ENCODE assay signal across 19 mouse cellular contexts in the genomic region with DNA sequence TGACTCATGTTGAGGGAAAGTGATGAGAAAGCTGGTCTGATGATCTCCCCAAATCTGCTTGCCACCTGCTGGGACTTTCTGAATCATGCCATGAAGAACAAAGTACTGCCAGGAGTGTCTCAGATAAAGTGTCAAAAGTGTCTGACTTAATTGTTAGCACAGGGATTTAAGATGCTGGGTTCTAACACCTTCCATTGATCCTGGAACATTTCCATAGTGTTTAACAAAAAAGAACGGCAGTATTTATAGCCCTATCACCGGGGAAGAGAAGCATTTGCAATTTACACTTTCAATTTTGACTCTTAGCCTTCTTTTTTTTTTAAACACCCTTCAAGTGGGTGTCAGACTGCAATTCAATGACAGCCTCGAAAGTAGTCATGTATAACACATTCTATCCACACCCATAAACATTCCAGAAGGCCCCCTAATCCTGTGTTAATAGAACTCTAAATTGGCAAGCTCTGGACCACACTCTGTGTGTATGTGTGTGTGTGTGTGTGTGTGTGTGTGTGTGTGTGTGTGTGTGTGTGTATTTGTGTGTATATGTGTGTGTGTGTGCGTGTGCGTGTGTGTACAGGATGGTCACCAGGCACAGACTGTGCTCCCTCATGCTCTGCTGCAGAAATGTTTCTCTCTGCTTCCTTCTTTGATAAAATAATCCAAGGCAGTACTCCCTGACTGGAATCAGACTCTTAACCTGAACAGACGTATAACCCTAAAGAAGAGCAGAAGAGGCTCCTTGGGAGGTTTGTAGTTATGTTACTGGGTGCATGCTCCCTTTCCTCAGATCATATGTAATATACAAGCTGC.
DNase-seq lines count a peak whose midpoint lies in the region; ATAC-seq and TF ChIP-seq lines count a peak whose summit lies in the region.
"Had no signal": no experiment of that assay in that cellular context is flagged by ENCODE, and none has a peak within 500 bp of the region (broad histone marks: within the 10 kb centered on the region; RNA-seq: fewer than 3 reads in every experiment).

No protein-coding gene starts in this region.

- ATAC-seq in forebrain, embryonic 15.5 days (replicated peaks), result peak; percentile 87
- 0 out of 2 replicates have a peak, but pooled peaks have one; percentile 53 for ATAC-seq in heart, embryonic 15.5 days (replicated peaks; ENCODE audit: insufficient number of reproducible peaks, insufficient read depth, low FRiP score, low read depth)
- peak; percentile 80 for ATAC-seq in forebrain, embryonic 16.5 days
- ATAC-seq: hindbrain, postnatal 0 days had no signal

- no peaks in the 10 kb centered on the region for H3K27me3 ChIP-seq in forebrain, embryonic 15.5 days
- no peaks in the 10 kb centered on the region for H3K27me3 ChIP-seq in forebrain, embryonic 10.5 days (ENCODE audit: poor library complexity, severe bottlenecking)
- H3K27me3 ChIP-seq in heart, embryonic 15.5 days, result no peaks in the 10 kb centered on the region
- no peaks in the 10 kb centered on the region for H3K27me3 ChIP-seq in forebrain, embryonic 16.5 days (replicated peaks; ENCODE audit: control insufficient read depth, insufficient read depth, low read length)

- H3K9me3 ChIP-seq in forebrain, embryonic 15.5 days, result no peaks in the 10 kb centered on the region
- no peaks in the 10 kb centered on the region for H3K9me3 ChIP-seq in forebrain, embryonic 10.5 days
- no peaks in the 10 kb centered on the region for H3K9me3 ChIP-seq in heart, embryonic 15.5 days (replicated peaks)
- H3K9me3 ChIP-seq in forebrain, embryonic 16.5 days (ENCODE audit: control insufficient read depth, low read length), result no peaks in the 10 kb centered on the region
- H3K9me3 ChIP-seq: embryonic facial prominence, embryonic 10.5 days; hindbrain, embryonic 13.5 days had no signal

- no peak for DNase-seq in forebrain, embryonic 10.5 days (ENCODE audit: extremely low spot score, low spot score)
- no peak for DNase-seq in heart, postnatal 10 days
- peak; percentile 21 for DNase-seq in brain, adult 2 months (ENCODE audit: low read depth, low spot score)
- DNase-seq in cerebellum, adult 11-12 months, result no peak
- DNase-seq in left cerebral cortex, adult 2 months (ENCODE audit: extremely low spot score in 1 of 2, low spot score in 2 of 2), result no peak
- DNase-seq: adrenal gland, adult 8-10 months; adrenal gland, postnatal 36 days; cerebellum, adult 2 months; cerebellum, postnatal 10 days; gastrocnemius, postnatal 14 days; kidney, adult 11 months; kidney, adult 9 months had no signal

- H3K36me3 ChIP-seq in forebrain, embryonic 15.5 days, result no peaks in the 10 kb centered on the region
- no peaks in the 10 kb centered on the region for H3K36me3 ChIP-seq in forebrain, embryonic 10.5 days (replicated peaks)
- no peaks in the 10 kb centered on the region for H3K36me3 ChIP-seq in heart, embryonic 15.5 days
- no peaks in the 10 kb centered on the region for H3K36me3 ChIP-seq in forebrain, embryonic 16.5 days (ENCODE audit: control insufficient read depth, insufficient read depth)
- H3K36me3 ChIP-seq: embryonic facial prominence, embryonic 10.5 days; hindbrain, embryonic 13.5 days had no signal

- H3K4me2 ChIP-seq in forebrain, embryonic 15.5 days (replicated peaks), result no peak overlapping the region
- H3K4me2 ChIP-seq in heart, embryonic 15.5 days, result no peak overlapping the region
- H3K4me2 ChIP-seq in forebrain, embryonic 16.5 days (ENCODE audit: low read length), result no peak overlapping the region
- H3K4me2 ChIP-seq: hindbrain, embryonic 13.5 days had no signal

- no peak overlapping the region for H3K4me3 ChIP-seq in forebrain, embryonic 15.5 days
- H3K4me3 ChIP-seq in forebrain, embryonic 10.5 days, result no peak overlapping the region
- no peak overlapping the region for H3K4me3 ChIP-seq in heart, embryonic 15.5 days
- no peak overlapping the region for H3K4me3 ChIP-seq in forebrain, embryonic 16.5 days (replicated peaks; ENCODE audit: low read length)
- H3K4me3 ChIP-seq in left cerebral cortex, adult 2 months, result no peak overlapping the region
- H3K4me3 ChIP-seq: embryonic facial prominence, embryonic 10.5 days; hindbrain, embryonic 13.5 days had no signal

- intact Hi-C loops in heart, postnatal 10 days (cut with DNase I), result no loop called here
- intact Hi-C loops in left cerebral cortex, adult 2 months (cut with DNase I), result no loop called here

- WGBS in forebrain, embryonic 15.5 days, result 39% methylated on average over 6 of the region's 6 CpGs
- WGBS in forebrain, embryonic 10.5 days, result 82% methylated on average over 6 of the region's 6 CpGs
- WGBS in heart, embryonic 15.5 days, result 52% methylated on average over 6 of the region's 6 CpGs
- 43% methylated on average over 6 of the region's 6 CpGs for WGBS in forebrain, embryonic 16.5 days

- no peak overlapping the region for H3K27ac ChIP-seq in forebrain, embryonic 15.5 days (replicated peaks)
- H3K27ac ChIP-seq in forebrain, embryonic 10.5 days, result no peak overlapping the region
- no peak overlapping the region for H3K27ac ChIP-seq in heart, embryonic 15.5 days
- no peak overlapping the region for H3K27ac ChIP-seq in forebrain, embryonic 16.5 days (ENCODE audit: low read length)
- no peak overlapping the region for H3K27ac ChIP-seq in left cerebral cortex, adult 2 months
- H3K27ac ChIP-seq: embryonic facial prominence, embryonic 10.5 days; hindbrain, embryonic 13.5 days; hindbrain, postnatal 0 days; kidney, postnatal 0 days had no signal

- peaks cover 6% of the 10 kb centered on the region; the same call in 1 of the 2 replicates for H3K4me1 ChIP-seq in forebrain, embryonic 15.5 days
- H3K4me1 ChIP-seq in forebrain, embryonic 10.5 days, result peaks cover 9% of the 10 kb centered on the region; the same call in 1 of the 2 replicates
- H3K4me1 ChIP-seq in heart, embryonic 15.5 days (replicated peaks), result peaks cover 2% of the 10 kb centered on the region; the same call in 1 of the 2 replicates
- peaks cover 6% of the 10 kb centered on the region; the same call in 1 of the 2 replicates for H3K4me1 ChIP-seq in forebrain, embryonic 16.5 days (replicated peaks; ENCODE audit: control insufficient read depth, insufficient read depth, low read length)
- H3K4me1 ChIP-seq: embryonic facial prominence, embryonic 10.5 days; hindbrain, embryonic 13.5 days had no signal

- no peak for TF ChIP-seq CTCF in left cerebral cortex, adult 2 months (IDR thresholded peaks at IDR 0.05)

- no peak overlapping the region for H3K9ac ChIP-seq in forebrain, embryonic 15.5 days (replicated peaks)
- no peak overlapping the region for H3K9ac ChIP-seq in heart, embryonic 15.5 days
- H3K9ac ChIP-seq in forebrain, embryonic 16.5 days (replicated peaks; ENCODE audit: low read depth, low read length), result no peak overlapping the region
- H3K9ac ChIP-seq: hindbrain, embryonic 13.5 days had no signal
